Mouse (Mus musculus): ENCODE data around the gene Zcchc17. TPM values are rescaled to one million over a fixed set of nuclear protein-coding genes. Genes with fewer than 3 reads are reported as not detected.

Gene Zcchc17
- polyA plus RNA-seq, 1 experiment from 2014 or later = 97.0 TPM

GRCm38 (mm10) chr4:130298877-130299628, 60.7 kb downstream of the Zcchc17 start:
- WGBS = 77% methylated on average over 11 of the region's 11 CpGs

GRCm38 (mm10) chr4:130297123-130297529, 62.6 kb downstream of the Zcchc17 start:
- Histone ChIP-seq H3K36me3 (ENCODE audit: control insufficient read depth, insufficient read depth, low read length) (no peaks in the 10 kb centered on the region), H3K27ac (ENCODE audit: low read depth, low read length) (no peak overlapping the region), H3K27me3 (ENCODE audit: control insufficient read depth, insufficient read depth, low read length) (no peaks in the 10 kb centered on the region), H3K4me2 (ENCODE audit: low read depth, low read length) (no peak overlapping the region), H3K4me3 (ENCODE audit: low read depth, low read length) (no peak overlapping the region), H3K9ac (replicated peaks; ENCODE audit: low read depth, low read length) (no peak overlapping the region), H3K4me1 (ENCODE audit: control insufficient read depth, insufficient read depth, low read length) (no peaks in the 10 kb centered on the region), H3K9me3 (ENCODE audit: control insufficient read depth, low read length) (no peaks in the 10 kb centered on the region)
- no peak for ATAC-seq (ENCODE audit: low read depth)
- WGBS = 22% methylated on average over 13 of the region's 13 CpGs

More at GRCm38 (mm10) chr4:130298877-130299628, 60.7 kb downstream of the Zcchc17 start:
- Histone ChIP-seq H3K36me3 (ENCODE audit: control insufficient read depth, insufficient read depth, low read length) (no peaks in the 10 kb centered on the region), H3K9me3 (ENCODE audit: control insufficient read depth, low read length) (no peaks in the 10 kb centered on the region), H3K9ac (replicated peaks; ENCODE audit: low read depth, low read length) (no peak overlapping the region), H3K4me3 (ENCODE audit: low read depth, low read length) (no peak overlapping the region), H3K27me3 (ENCODE audit: control insufficient read depth, insufficient read depth, low read length) (no peaks in the 10 kb centered on the region), H3K4me1 (ENCODE audit: control insufficient read depth, insufficient read depth, low read length) (no peaks in the 10 kb centered on the region), H3K4me2 (ENCODE audit: low read depth, low read length) (no peak overlapping the region), H3K27ac (ENCODE audit: low read depth, low read length) (no peak overlapping the region)
- ATAC-seq (ENCODE audit: low read depth) = no peak

- Histone ChIP-seq H3K36me3 (ENCODE audit: control insufficient read depth, insufficient read depth, low read length) (no peaks in the 10 kb centered on the region), H3K9me3 (ENCODE audit: control insufficient read depth, low read length) (no peaks in the 10 kb centered on the region), H3K9ac (replicated peaks; ENCODE audit: low read depth, low read length) (no peak overlapping the region), H3K4me2 (ENCODE audit: low read depth, low read length) (no peak overlapping the region), H3K4me3 (ENCODE audit: low read depth, low read length) (no peak overlapping the region), H3K27me3 (ENCODE audit: control insufficient read depth, insufficient read depth, low read length) (no peaks in the 10 kb centered on the region), H3K4me1 (ENCODE audit: control insufficient read depth, insufficient read depth, low read length) (no peaks in the 10 kb centered on the region), H3K27ac (ENCODE audit: low read depth, low read length) (no peak overlapping the region)
- ATAC-seq (ENCODE audit: low read depth) = no peak
- 87% methylated on average over 13 of the region's 13 CpGs for WGBS
Observed at GRCm38 (mm10) chr4:130296243-130296965, 63.3 kb downstream of the Zcchc17 start.

- ATAC-seq (ENCODE audit: low read depth) = no peak
- Histone ChIP-seq H3K9ac (replicated peaks; ENCODE audit: low read depth, low read length) (no peak overlapping the region), H3K4me1 (ENCODE audit: control insufficient read depth, insufficient read depth, low read length) (no peaks in the 10 kb centered on the region), H3K9me3 (ENCODE audit: control insufficient read depth, low read length) (no peaks in the 10 kb centered on the region), H3K36me3 (ENCODE audit: control insufficient read depth, insufficient read depth, low read length) (no peaks in the 10 kb centered on the region), H3K4me2 (ENCODE audit: low read depth, low read length) (no peak overlapping the region), H3K27me3 (ENCODE audit: control insufficient read depth, insufficient read depth, low read length) (no peaks in the 10 kb centered on the region), H3K27ac (ENCODE audit: low read depth, low read length) (no peak overlapping the region), H3K4me3 (ENCODE audit: low read depth, low read length) (no peak overlapping the region)
- WGBS = 45% methylated on average over 23 of the region's 23 CpGs
Observed at GRCm38 (mm10) chr4:130295047-130295745, 64.5 kb downstream of the Zcchc17 start.

- Histone ChIP-seq H3K4me3 (ENCODE audit: low read depth, low read length) (no peak overlapping the region), H3K27me3 (ENCODE audit: control insufficient read depth, insufficient read depth, low read length) (no peaks in the 10 kb centered on the region), H3K4me2 (ENCODE audit: low read depth, low read length) (no peak overlapping the region), H3K36me3 (ENCODE audit: control insufficient read depth, insufficient read depth, low read length) (no peaks in the 10 kb centered on the region), H3K9ac (replicated peaks; ENCODE audit: low read depth, low read length) (no peak overlapping the region), H3K4me1 (ENCODE audit: control insufficient read depth, insufficient read depth, low read length) (no peaks in the 10 kb centered on the region), H3K27ac (ENCODE audit: low read depth, low read length) (no peak overlapping the region), H3K9me3 (ENCODE audit: control insufficient read depth, low read length) (no peaks in the 10 kb centered on the region)
- 90% methylated on average over 8 of the region's 8 CpGs for WGBS
- no peak for ATAC-seq (ENCODE audit: low read depth)
Observed at GRCm38 (mm10) chr4:130294513-130294912, 65.2 kb downstream of the Zcchc17 start.

GRCm38 (mm10) chr4:130292271-130292670, 67.5 kb downstream of the Zcchc17 start:
- no peak overlapping the region for H3K4me3 ChIP-seq (ENCODE audit: low read depth, low read length)
- H3K27me3 ChIP-seq (ENCODE audit: control insufficient read depth, insufficient read depth, low read length) = no peaks in the 10 kb centered on the region
- no peaks in the 10 kb centered on the region for H3K9me3 ChIP-seq (ENCODE audit: control insufficient read depth, low read length)
- no peak overlapping the region for H3K4me2 ChIP-seq (ENCODE audit: low read depth, low read length)
- no peaks in the 10 kb centered on the region for H3K36me3 ChIP-seq (ENCODE audit: control insufficient read depth, insufficient read depth, low read length)
- H3K27ac ChIP-seq (ENCODE audit: low read depth, low read length) = no peak overlapping the region
- no peak for ATAC-seq (ENCODE audit: low read depth)
- no peaks in the 10 kb centered on the region for H3K4me1 ChIP-seq (ENCODE audit: control insufficient read depth, insufficient read depth, low read length)
- no peak overlapping the region for H3K9ac ChIP-seq (replicated peaks; ENCODE audit: low read depth, low read length)
- 3% methylated on average over 4 of the region's 4 CpGs for WGBS

- H3K9me3 ChIP-seq (ENCODE audit: control insufficient read depth, low read length) = no peaks in the 10 kb centered on the region
- no peaks in the 10 kb centered on the region for H3K27me3 ChIP-seq (ENCODE audit: control insufficient read depth, insufficient read depth, low read length)
- no peak overlapping the region for H3K4me3 ChIP-seq (ENCODE audit: low read depth, low read length)
- no peak for ATAC-seq (ENCODE audit: low read depth)
- H3K36me3 ChIP-seq (ENCODE audit: control insufficient read depth, insufficient read depth, low read length) = no peaks in the 10 kb centered on the region
- H3K4me1 ChIP-seq (ENCODE audit: control insufficient read depth, insufficient read depth, low read length) = no peaks in the 10 kb centered on the region
- no peak overlapping the region for H3K27ac ChIP-seq (ENCODE audit: low read depth, low read length)
- WGBS = 77% methylated on average over 3 of the region's 3 CpGs
- H3K4me2 ChIP-seq (ENCODE audit: low read depth, low read length) = no peak overlapping the region
- no peak overlapping the region for H3K9ac ChIP-seq (replicated peaks; ENCODE audit: low read depth, low read length)
Observed at GRCm38 (mm10) chr4:130289824-130290223, 69.9 kb downstream of the Zcchc17 start.

- Histone ChIP-seq H3K27ac (ENCODE audit: low read depth, low read length) (no peak overlapping the region), H3K9me3 (ENCODE audit: control insufficient read depth, low read length) (no peaks in the 10 kb centered on the region), H3K27me3 (ENCODE audit: control insufficient read depth, insufficient read depth, low read length) (no peaks in the 10 kb centered on the region), H3K4me1 (ENCODE audit: control insufficient read depth, insufficient read depth, low read length) (no peaks in the 10 kb centered on the region), H3K9ac (replicated peaks; ENCODE audit: low read depth, low read length) (no peak overlapping the region), H3K36me3 (ENCODE audit: control insufficient read depth, insufficient read depth, low read length) (no peaks in the 10 kb centered on the region), H3K4me2 (ENCODE audit: low read depth, low read length) (no peak overlapping the region), H3K4me3 (ENCODE audit: low read depth, low read length) (no peak overlapping the region)
- no peak for ATAC-seq (ENCODE audit: low read depth)
- WGBS = 65% methylated on average over 3 of the region's 3 CpGs
Observed at GRCm38 (mm10) chr4:130286531-130286930, 73.2 kb downstream of the Zcchc17 start.

GRCm38 (mm10) chr4:130283826-130284225, 75.9 kb downstream of the Zcchc17 start:
- 85% methylated on average over 9 of the region's 9 CpGs for WGBS
- no peak overlapping the region for H3K27ac ChIP-seq (ENCODE audit: low read depth, low read length)
- H3K36me3 ChIP-seq (ENCODE audit: control insufficient read depth, insufficient read depth, low read length) = no peaks in the 10 kb centered on the region
- no peaks in the 10 kb centered on the region for H3K4me1 ChIP-seq (ENCODE audit: control insufficient read depth, insufficient read depth, low read length)
- H3K9me3 ChIP-seq (ENCODE audit: control insufficient read depth, low read length) = no peaks in the 10 kb centered on the region
- no peak for ATAC-seq (ENCODE audit: low read depth)
- no peaks in the 10 kb centered on the region for H3K27me3 ChIP-seq (ENCODE audit: control insufficient read depth, insufficient read depth, low read length)
- no peak overlapping the region for H3K9ac ChIP-seq (replicated peaks; ENCODE audit: low read depth, low read length)
- H3K4me2 ChIP-seq (ENCODE audit: low read depth, low read length) = no peak overlapping the region
- no peak overlapping the region for H3K4me3 ChIP-seq (ENCODE audit: low read depth, low read length)

Data from neural tube, embryonic 14.5 days (tissue).